Mouse (Mus musculus): ENCODE measurements around the gene Odf3. TPM values are rescaled to one million over a fixed set of nuclear protein-coding genes. Genes with fewer than 3 reads are reported as not detected.
"Not testable (repeated sequence)": the region's sequence is repeated elsewhere in the genome, so short reads cannot be mapped to it uniquely, and the experiment has no call there.

Odf3 gene
- polyA plus RNA-seq, 1 experiment from 2014 or later: not detected

GRCm38 (mm10) chr7:140881696-140882468 lies 34.3 kb downstream of the Odf3 start, which contains the start of the genes Psmd13 and Sirt3:
Gene Psmd13 (plus strand): TSS chr7:140881968.
Gene Sirt3 (minus strand): TSS chr7:140882309.
- Histone ChIP-seq H3K27ac (ENCODE audit: low read depth) (peak within 1 kb of the TSS; percentile 87), H3K4me1 (replicated peaks; ENCODE audit: control insufficient read depth, insufficient read depth, low read length) (peaks cover 14% of the 10 kb centered on the region), H3K4me3 (ENCODE audit: low read depth, low read length) (peak within 1 kb of the TSS; percentile 95), H3K4me2 (ENCODE audit: low read length) (peak within 1 kb of the TSS; percentile 74), H3K27me3 (replicated peaks; ENCODE audit: control insufficient read depth, insufficient read depth, low read length) (no peaks in the 10 kb centered on the region), H3K36me3 (ENCODE audit: control insufficient read depth, insufficient read depth, low read length) (peaks cover 30% of the 10 kb centered on the region), H3K9me3 (ENCODE audit: control insufficient read depth, low read length) (no peaks in the 10 kb centered on the region), H3K9ac (ENCODE audit: low read length) (peak within 1 kb of the TSS; percentile 67)
- under 1% methylated on average over 58 of the region's 59 CpGs for WGBS
- peak; percentile 97 for DNase-seq (ENCODE audit: low spot score)
- peak; percentile 95 for ATAC-seq (replicated peaks; ENCODE audit: low FRiP score, low TSS enrichment, low read depth)

GRCm38 (mm10) chr7:140882469-140882803 lies 34.8 kb downstream of the Odf3 start:
- Histone ChIP-seq H3K4me3 (ENCODE audit: low read depth, low read length) (peak overlapping the region; percentile 95), H3K27ac (ENCODE audit: low read depth) (peak overlapping the region; percentile 87), H3K4me2 (ENCODE audit: low read length) (peak overlapping the region; percentile 74), H3K27me3 (replicated peaks; ENCODE audit: control insufficient read depth, insufficient read depth, low read length) (no peaks in the 10 kb centered on the region), H3K36me3 (ENCODE audit: control insufficient read depth, insufficient read depth, low read length) (peaks cover 30% of the 10 kb centered on the region), H3K4me1 (replicated peaks; ENCODE audit: control insufficient read depth, insufficient read depth, low read length) (peaks cover 14% of the 10 kb centered on the region), H3K9me3 (ENCODE audit: control insufficient read depth, low read length) (no peaks in the 10 kb centered on the region), H3K9ac (ENCODE audit: low read length) (peak overlapping the region; percentile 67)
- DNase-seq (ENCODE audit: low spot score) (no peak), ATAC-seq (replicated peaks; ENCODE audit: low FRiP score, low TSS enrichment, low read depth) (peak; percentile 40; the same call in 1 of the 2 replicates)
- WGBS: under 1% methylated on average over 12 of the region's 12 CpGs

- H3K36me3 ChIP-seq (ENCODE audit: control insufficient read depth, insufficient read depth, low read length): peaks cover 80% of the 10 kb centered on the region
- ATAC-seq (replicated peaks; ENCODE audit: low FRiP score, low TSS enrichment, low read depth); H3K27ac ChIP-seq (ENCODE audit: low read depth); H3K4me1 ChIP-seq (replicated peaks; ENCODE audit: control insufficient read depth, insufficient read depth, low read length); H3K4me2 ChIP-seq (ENCODE audit: low read length); H3K9ac ChIP-seq (ENCODE audit: low read length); DNase-seq (ENCODE audit: low spot score); H3K4me3 ChIP-seq (ENCODE audit: low read depth, low read length); H3K27me3 ChIP-seq (replicated peaks; ENCODE audit: control insufficient read depth, insufficient read depth, low read length); H3K9me3 ChIP-seq (ENCODE audit: control insufficient read depth, low read length): not testable (repeated sequence)
- 96% methylated on average over 16 of the region's 16 CpGs for WGBS
Measured at GRCm38 (mm10) chr7:140890636-140891035, 43.0 kb downstream of the Odf3 start.

GRCm38 (mm10) chr7:140894031-140894430 lies 46.4 kb downstream of the Odf3 start:
- 92% methylated on average over 7 of the region's 7 CpGs for WGBS
- H3K27ac ChIP-seq (ENCODE audit: low read depth): no peak overlapping the region
- no peaks in the 10 kb centered on the region for H3K27me3 ChIP-seq (replicated peaks; ENCODE audit: control insufficient read depth, insufficient read depth, low read length)
- H3K9me3 ChIP-seq (ENCODE audit: control insufficient read depth, low read length): no peaks in the 10 kb centered on the region
- H3K4me3 ChIP-seq (ENCODE audit: low read depth, low read length): no peak overlapping the region
- ATAC-seq (replicated peaks; ENCODE audit: low FRiP score, low TSS enrichment, low read depth) (no peak), DNase-seq (ENCODE audit: low spot score) (no peak)
- H3K4me1 ChIP-seq (replicated peaks; ENCODE audit: control insufficient read depth, insufficient read depth, low read length): no peaks in the 10 kb centered on the region
- peaks cover 81% of the 10 kb centered on the region for H3K36me3 ChIP-seq (ENCODE audit: control insufficient read depth, insufficient read depth, low read length)
- no peak overlapping the region for H3K9ac ChIP-seq (ENCODE audit: low read length)
- H3K4me2 ChIP-seq (ENCODE audit: low read length): no peak overlapping the region

GRCm38 (mm10) chr7:140894611-140895010 lies 47.0 kb downstream of the Odf3 start:
- Histone ChIP-seq H3K36me3 (ENCODE audit: control insufficient read depth, insufficient read depth, low read length) (peaks cover 81% of the 10 kb centered on the region), H3K27me3 (replicated peaks; ENCODE audit: control insufficient read depth, insufficient read depth, low read length) (no peaks in the 10 kb centered on the region), H3K4me2 (ENCODE audit: low read length) (no peak overlapping the region), H3K9ac (ENCODE audit: low read length) (no peak overlapping the region), H3K4me3 (ENCODE audit: low read depth, low read length) (no peak overlapping the region), H3K9me3 (ENCODE audit: control insufficient read depth, low read length) (no peaks in the 10 kb centered on the region), H3K27ac (ENCODE audit: low read depth) (no peak overlapping the region), H3K4me1 (replicated peaks; ENCODE audit: control insufficient read depth, insufficient read depth, low read length) (no peaks in the 10 kb centered on the region)
- DNase-seq (ENCODE audit: low spot score) (no peak), ATAC-seq (replicated peaks; ENCODE audit: low FRiP score, low TSS enrichment, low read depth) (no peak)
- WGBS: 92% methylated on average over 3 of the region's 3 CpGs

GRCm38 (mm10) chr7:140897863-140898262 lies 50.3 kb downstream of the Odf3 start:
- peaks cover 62% of the 10 kb centered on the region for H3K36me3 ChIP-seq (ENCODE audit: control insufficient read depth, insufficient read depth, low read length)
- no peaks in the 10 kb centered on the region for H3K9me3 ChIP-seq (ENCODE audit: control insufficient read depth, low read length)
- WGBS: 91% methylated on average over 7 of the region's 7 CpGs
- no peak for DNase-seq (ENCODE audit: low spot score)
- H3K4me1 ChIP-seq (replicated peaks; ENCODE audit: control insufficient read depth, insufficient read depth, low read length): no peaks in the 10 kb centered on the region
- no peak overlapping the region for H3K27ac ChIP-seq (ENCODE audit: low read depth)
- no peak overlapping the region for H3K4me3 ChIP-seq (ENCODE audit: low read depth, low read length)
- no peak for ATAC-seq (replicated peaks; ENCODE audit: low FRiP score, low TSS enrichment, low read depth)
- H3K27me3 ChIP-seq (replicated peaks; ENCODE audit: control insufficient read depth, insufficient read depth, low read length): no peaks in the 10 kb centered on the region
- no peak overlapping the region for H3K4me2 ChIP-seq (ENCODE audit: low read length)
- no peak overlapping the region for H3K9ac ChIP-seq (ENCODE audit: low read length)

- DNase-seq (ENCODE audit: low spot score) (no peak), ATAC-seq (replicated peaks; ENCODE audit: low FRiP score, low TSS enrichment, low read depth) (no peak)
- H3K27me3 ChIP-seq (replicated peaks; ENCODE audit: control insufficient read depth, insufficient read depth, low read length): no peaks in the 10 kb centered on the region
- peaks cover 51% of the 10 kb centered on the region for H3K36me3 ChIP-seq (ENCODE audit: control insufficient read depth, insufficient read depth, low read length)
- H3K9ac ChIP-seq (ENCODE audit: low read length): no peak overlapping the region
- H3K4me3 ChIP-seq (ENCODE audit: low read depth, low read length): no peak overlapping the region
- H3K4me1 ChIP-seq (replicated peaks; ENCODE audit: control insufficient read depth, insufficient read depth, low read length): no peaks in the 10 kb centered on the region
- no peak overlapping the region for H3K27ac ChIP-seq (ENCODE audit: low read depth)
- WGBS: 72% methylated on average over 3 of the region's 3 CpGs
- H3K9me3 ChIP-seq (ENCODE audit: control insufficient read depth, low read length): no peaks in the 10 kb centered on the region
- H3K4me2 ChIP-seq (ENCODE audit: low read length): no peak overlapping the region
Measured at GRCm38 (mm10) chr7:140899121-140899520, 51.5 kb downstream of the Odf3 start.

GRCm38 (mm10) chr7:140900220-140900619 lies 52.6 kb downstream of the Odf3 start, which contains the start of gene Cox8b:
Gene Cox8b (minus strand): TSS chr7:140900446.
- WGBS: 63% methylated on average over 10 of the region's 10 CpGs
- Histone ChIP-seq H3K4me2 (ENCODE audit: low read length) (no peak within 1 kb of the TSS), H3K4me1 (replicated peaks; ENCODE audit: control insufficient read depth, insufficient read depth, low read length) (no peaks in the 10 kb centered on the region), H3K27me3 (replicated peaks; ENCODE audit: control insufficient read depth, insufficient read depth, low read length) (no peaks in the 10 kb centered on the region), H3K36me3 (ENCODE audit: control insufficient read depth, insufficient read depth, low read length) (peaks cover 41% of the 10 kb centered on the region), H3K27ac (ENCODE audit: low read depth) (no peak within 1 kb of the TSS), H3K9ac (ENCODE audit: low read length) (no peak within 1 kb of the TSS), H3K9me3 (ENCODE audit: control insufficient read depth, low read length) (no peaks in the 10 kb centered on the region), H3K4me3 (ENCODE audit: low read depth, low read length) (no peak within 1 kb of the TSS)
- no peak for ATAC-seq (replicated peaks; ENCODE audit: low FRiP score, low TSS enrichment, low read depth)
- DNase-seq (ENCODE audit: low spot score): no peak
